Mouse (Mus musculus): Measurements from ENCODE around the gene Ajuba.

Gene Ajuba

GRCm38 (mm10) chr14:54538580-54538979 is 38.8 kb downstream of the Ajuba start:
- DNase-seq: no peak

- DNase-seq: peak; percentile 83
Observed at GRCm38 (mm10) chr14:54528446-54529111, 48.8 kb downstream of the Ajuba start.

GRCm38 (mm10) chr14:54528007-54528393 is 49.4 kb downstream of the Ajuba start:
- DNase-seq: no peak

- DNase-seq: no peak
Observed at GRCm38 (mm10) chr14:54527227-54528006, 49.9 kb downstream of the Ajuba start.

- DNase-seq: no peak
Observed at GRCm38 (mm10) chr14:54523600-54523999, 53.8 kb downstream of the Ajuba start.
